Mouse (Mus musculus): ENCODE data around the gene Acly. TPM values are rescaled to one million over a fixed set of nuclear protein-coding genes. Genes with fewer than 3 reads are reported as not detected.

Gene Acly
- polyA plus RNA-seq, 1 experiment from 2014 or later = 153 TPM

- no peak overlapping the region for H3K9ac ChIP-seq
- WGBS = 85% methylated on average over 6 of the region's 6 CpGs
- H3K9me3 ChIP-seq = no peaks in the 10 kb centered on the region
- no peak overlapping the region for H3K4me3 ChIP-seq
- H3K27me3 ChIP-seq = no peaks in the 10 kb centered on the region
- H3K27ac ChIP-seq = no peak overlapping the region
- no peak overlapping the region for H3K4me2 ChIP-seq
- no peaks in the 10 kb centered on the region for H3K4me1 ChIP-seq
- no peaks in the 10 kb centered on the region for H3K36me3 ChIP-seq
- no peak for ATAC-seq (ENCODE audit: borderline replicate concordance, extremely low read depth, low FRiP score, low TSS enrichment)
Observed at GRCm38 (mm10) chr11:100564703-100565102, 36.9 kb upstream of the Acly start.

- 51% methylated on average over 15 of the region's 15 CpGs for WGBS
- Histone ChIP-seq H3K9me3 (no peaks in the 10 kb centered on the region), H3K9ac (no peak overlapping the region), H3K36me3 (no peaks in the 10 kb centered on the region), H3K27me3 (no peaks in the 10 kb centered on the region), H3K27ac (no peak overlapping the region), H3K4me3 (no peak overlapping the region), H3K4me1 (no peaks in the 10 kb centered on the region), H3K4me2 (no peak overlapping the region)
- ATAC-seq (ENCODE audit: borderline replicate concordance, extremely low read depth, low FRiP score, low TSS enrichment) = no peak
Observed at GRCm38 (mm10) chr11:100564297-100564696, 36.5 kb upstream of the Acly start.

GRCm38 (mm10) chr11:100561748-100562147 is 33.9 kb upstream of the Acly start:
- no peaks in the 10 kb centered on the region for H3K9me3 ChIP-seq
- H3K27me3 ChIP-seq = no peaks in the 10 kb centered on the region
- H3K4me1 ChIP-seq = no peaks in the 10 kb centered on the region
- H3K4me2 ChIP-seq = no peak overlapping the region
- 70% methylated on average over 5 of the region's 5 CpGs for WGBS
- no peaks in the 10 kb centered on the region for H3K36me3 ChIP-seq
- H3K4me3 ChIP-seq = no peak overlapping the region
- no peak for ATAC-seq (ENCODE audit: borderline replicate concordance, extremely low read depth, low FRiP score, low TSS enrichment)
- no peak overlapping the region for H3K9ac ChIP-seq
- H3K27ac ChIP-seq = no peak overlapping the region

- Histone ChIP-seq H3K9ac (no peak overlapping the region), H3K36me3 (no peaks in the 10 kb centered on the region), H3K27me3 (no peaks in the 10 kb centered on the region), H3K27ac (no peak overlapping the region), H3K4me3 (no peak overlapping the region), H3K4me2 (no peak overlapping the region), H3K4me1 (no peaks in the 10 kb centered on the region), H3K9me3 (no peaks in the 10 kb centered on the region)
- no peak for ATAC-seq (ENCODE audit: borderline replicate concordance, extremely low read depth, low FRiP score, low TSS enrichment)
- WGBS = 28% methylated on average over 7 of the region's 7 CpGs
Observed at GRCm38 (mm10) chr11:100559476-100559875, 31.7 kb upstream of the Acly start.

- 68% methylated on average over 3 of the region's 3 CpGs for WGBS
- Histone ChIP-seq H3K4me2 (no peak overlapping the region), H3K9me3 (no peaks in the 10 kb centered on the region), H3K36me3 (no peaks in the 10 kb centered on the region), H3K4me3 (no peak overlapping the region), H3K27me3 (no peaks in the 10 kb centered on the region), H3K9ac (no peak overlapping the region), H3K4me1 (no peaks in the 10 kb centered on the region), H3K27ac (no peak overlapping the region)
- no peak for ATAC-seq (ENCODE audit: borderline replicate concordance, extremely low read depth, low FRiP score, low TSS enrichment)
Observed at GRCm38 (mm10) chr11:100557563-100557962, 29.8 kb upstream of the Acly start.

GRCm38 (mm10) chr11:100555583-100555982 is 27.8 kb upstream of the Acly start:
- Histone ChIP-seq H3K4me1 (no peaks in the 10 kb centered on the region), H3K36me3 (no peaks in the 10 kb centered on the region), H3K4me2 (peak overlapping the region; percentile 51), H3K9ac (0 out of 2 replicates have a peak overlapping the region, but pooled peaks have one; percentile 23), H3K9me3 (no peaks in the 10 kb centered on the region), H3K27me3 (no peaks in the 10 kb centered on the region), H3K4me3 (0 out of 2 replicates have a peak overlapping the region, but pooled peaks have one; percentile 22), H3K27ac (no peak overlapping the region)
- 13% methylated on average over 11 of the region's 11 CpGs for WGBS
- no peak; the same call in 1 of the 2 replicates for ATAC-seq (ENCODE audit: borderline replicate concordance, extremely low read depth, low FRiP score, low TSS enrichment)

GRCm38 (mm10) chr11:100552842-100553241 is 25.0 kb upstream of the Acly start:
- H3K4me3 ChIP-seq = no peak overlapping the region
- no peak overlapping the region for H3K27ac ChIP-seq
- no peak overlapping the region for H3K4me2 ChIP-seq
- no peaks in the 10 kb centered on the region for H3K27me3 ChIP-seq
- no peaks in the 10 kb centered on the region for H3K4me1 ChIP-seq
- no peaks in the 10 kb centered on the region for H3K9me3 ChIP-seq
- H3K36me3 ChIP-seq = no peaks in the 10 kb centered on the region
- WGBS = 67% methylated on average over 4 of the region's 4 CpGs
- H3K9ac ChIP-seq = no peak overlapping the region
- no peak for ATAC-seq (ENCODE audit: borderline replicate concordance, extremely low read depth, low FRiP score, low TSS enrichment)

GRCm38 (mm10) chr11:100550101-100550500 is 22.3 kb upstream of the Acly start:
- 61% methylated on average over 6 of the region's 6 CpGs for WGBS
- Histone ChIP-seq H3K4me3 (no peak overlapping the region), H3K4me2 (no peak overlapping the region), H3K27me3 (no peaks in the 10 kb centered on the region), H3K36me3 (no peaks in the 10 kb centered on the region), H3K9me3 (no peaks in the 10 kb centered on the region), H3K9ac (no peak overlapping the region), H3K27ac (no peak overlapping the region), H3K4me1 (peaks cover 8% of the 10 kb centered on the region)
- ATAC-seq (ENCODE audit: borderline replicate concordance, extremely low read depth, low FRiP score, low TSS enrichment) = no peak

- H3K9ac ChIP-seq = no peak overlapping the region
- 62% methylated on average over 8 of the region's 8 CpGs for WGBS
- no peak overlapping the region for H3K27ac ChIP-seq
- H3K4me2 ChIP-seq = no peak overlapping the region
- H3K27me3 ChIP-seq = no peaks in the 10 kb centered on the region
- peaks cover 12% of the 10 kb centered on the region for H3K4me1 ChIP-seq
- H3K36me3 ChIP-seq = no peaks in the 10 kb centered on the region
- no peaks in the 10 kb centered on the region for H3K9me3 ChIP-seq
- no peak overlapping the region for H3K4me3 ChIP-seq
- no peak for ATAC-seq (ENCODE audit: borderline replicate concordance, extremely low read depth, low FRiP score, low TSS enrichment)
Observed at GRCm38 (mm10) chr11:100549466-100549865, 21.7 kb upstream of the Acly start.

- ATAC-seq (ENCODE audit: borderline replicate concordance, extremely low read depth, low FRiP score, low TSS enrichment) = no peak
- H3K4me3 ChIP-seq = no peak overlapping the region
- no peaks in the 10 kb centered on the region for H3K36me3 ChIP-seq
- H3K4me1 ChIP-seq = peaks cover 12% of the 10 kb centered on the region
- no peaks in the 10 kb centered on the region for H3K27me3 ChIP-seq
- no peaks in the 10 kb centered on the region for H3K9me3 ChIP-seq
- no peak overlapping the region for H3K9ac ChIP-seq
- no peak overlapping the region for H3K27ac ChIP-seq
- WGBS = 69% methylated on average over 6 of the region's 6 CpGs
- no peak overlapping the region for H3K4me2 ChIP-seq
Observed at GRCm38 (mm10) chr11:100548141-100548540, 20.3 kb upstream of the Acly start.

- H3K4me1 ChIP-seq = peaks cover 12% of the 10 kb centered on the region
- no peak overlapping the region for H3K4me2 ChIP-seq
- no peaks in the 10 kb centered on the region for H3K9me3 ChIP-seq
- H3K9ac ChIP-seq = no peak overlapping the region
- H3K4me3 ChIP-seq = no peak overlapping the region
- ATAC-seq (ENCODE audit: borderline replicate concordance, extremely low read depth, low FRiP score, low TSS enrichment) = no peak
- H3K27me3 ChIP-seq = no peaks in the 10 kb centered on the region
- H3K36me3 ChIP-seq = no peaks in the 10 kb centered on the region
- no peak overlapping the region for H3K27ac ChIP-seq
- 71% methylated on average over 6 of the region's 6 CpGs for WGBS
Observed at GRCm38 (mm10) chr11:100546955-100547354, 19.2 kb upstream of the Acly start.

- Histone ChIP-seq H3K4me1 (peaks cover 12% of the 10 kb centered on the region), H3K36me3 (no peaks in the 10 kb centered on the region), H3K27ac (no peak overlapping the region), H3K4me2 (peak overlapping the region; percentile 77), H3K9ac (peak overlapping the region; percentile 23; the same call in 1 of the 2 replicates), H3K4me3 (peak overlapping the region; percentile 47), H3K27me3 (no peaks in the 10 kb centered on the region), H3K9me3 (no peaks in the 10 kb centered on the region)
- 25% methylated on average over 7 of the region's 7 CpGs for WGBS
- no peak; the same call in 1 of the 2 replicates for ATAC-seq (ENCODE audit: borderline replicate concordance, extremely low read depth, low FRiP score, low TSS enrichment)
Observed at GRCm38 (mm10) chr11:100545746-100546085, 17.9 kb upstream of the Acly start.

All from lung, embryonic 15.5 days (tissue).